Mouse (Mus musculus): ENCODE results near the gene Gm3625. TPM values are rescaled to one million over a fixed set of nuclear protein-coding genes. Genes with fewer than 3 reads are reported as not detected.
A peak's percentile ranks its signal among the peaks of the same experiment; 100 is the strongest.

Gene Gm3625
- not detected in 2 replicates for polyA plus RNA-seq (2016; fragmentation: Nextera tagmentation; extraction: Ambion mirVana)

DNA sequence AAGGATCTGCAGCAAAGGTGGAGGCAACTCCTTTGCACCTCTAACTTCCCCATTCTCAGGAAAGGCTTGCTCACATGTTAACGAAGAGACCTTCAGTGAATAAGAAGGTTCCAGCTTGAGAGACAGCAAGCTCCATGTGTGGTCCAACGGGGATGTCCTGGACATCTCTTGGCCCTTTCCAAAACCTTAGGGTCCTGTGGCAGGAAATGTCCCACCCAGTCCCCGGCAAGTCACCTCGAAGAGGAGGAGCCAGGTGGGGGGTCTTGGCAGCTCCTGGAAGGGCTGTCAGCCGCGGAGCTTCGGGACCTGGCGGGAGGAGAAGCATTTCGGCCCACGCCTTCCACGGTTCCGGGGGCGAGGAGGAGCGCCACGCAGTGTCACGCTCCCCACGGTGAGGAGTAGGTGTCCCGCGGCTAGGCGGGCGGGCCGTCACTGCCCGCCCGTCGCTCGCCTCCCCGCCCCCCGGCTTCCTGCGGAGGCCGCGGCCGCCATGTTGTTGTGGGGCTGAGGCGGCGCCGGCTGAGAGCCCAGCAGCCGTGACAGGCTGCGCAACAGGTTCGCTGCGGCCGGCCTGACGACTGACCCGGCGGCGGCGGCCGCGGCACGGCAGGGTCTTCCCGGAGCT, at the start of gene Gm3625, which contains the start of gene Itsn2:
Gene Gm3625, minus strand, starts transcription at position 387 of the 625 bp plus-strand sequence.
Gene Itsn2, plus strand, starts transcription at position 98 of the 625 bp plus-strand sequence.
- Histone ChIP-seq H3K27me3 (ENCODE audit: low read depth, poor library complexity, severe bottlenecking) (peaks cover 8% of the 10 kb centered on the region), H3K4me1 (peaks cover 13% of the 10 kb centered on the region; the same call in 1 of the 2 replicates), H3K9me3 (replicated peaks) (no peaks in the 10 kb centered on the region), H3K36me3 (no peaks in the 10 kb centered on the region), H3K27ac (peak within 1 kb of the TSS; percentile 90), H3K4me3 (peak within 1 kb of the TSS; percentile 92)
- WGBS, result 2% methylated on average over 49 of the region's 49 CpGs
- peak; percentile 80 for DNase-seq (ENCODE audit: low spot score)

DNA sequence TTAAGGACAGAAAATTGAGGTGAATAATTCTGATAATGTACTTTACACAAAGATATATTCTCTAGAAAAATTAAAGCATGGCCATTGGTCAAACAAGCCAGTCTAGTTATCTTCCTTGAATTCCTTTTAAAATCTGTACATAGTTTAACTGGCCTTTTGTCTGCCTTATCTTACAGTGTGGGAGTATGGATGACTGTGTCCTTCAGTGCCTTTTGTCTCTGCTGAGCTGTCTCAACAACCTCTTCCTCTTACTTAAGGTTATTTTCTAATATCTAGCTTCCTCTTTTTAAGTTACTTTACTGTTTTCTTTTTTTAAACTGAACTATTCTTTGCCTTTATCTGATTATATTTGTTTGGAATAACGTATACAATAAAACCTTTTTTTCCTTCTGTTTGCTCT, 48.0 kb upstream of the Gm3625 start:
- Histone ChIP-seq H3K27me3 (ENCODE audit: low read depth, poor library complexity, severe bottlenecking) (no peaks in the 10 kb centered on the region), H3K4me1 (no peaks in the 10 kb centered on the region), H3K27ac (no peak overlapping the region), H3K9me3 (replicated peaks) (no peaks in the 10 kb centered on the region), H3K36me3 (peaks cover 28% of the 10 kb centered on the region), H3K4me3 (no peak overlapping the region)
- 94% methylated on average over 1 of the region's 1 CpGs for WGBS
- DNase-seq (ENCODE audit: low spot score), result no peak

DNA sequence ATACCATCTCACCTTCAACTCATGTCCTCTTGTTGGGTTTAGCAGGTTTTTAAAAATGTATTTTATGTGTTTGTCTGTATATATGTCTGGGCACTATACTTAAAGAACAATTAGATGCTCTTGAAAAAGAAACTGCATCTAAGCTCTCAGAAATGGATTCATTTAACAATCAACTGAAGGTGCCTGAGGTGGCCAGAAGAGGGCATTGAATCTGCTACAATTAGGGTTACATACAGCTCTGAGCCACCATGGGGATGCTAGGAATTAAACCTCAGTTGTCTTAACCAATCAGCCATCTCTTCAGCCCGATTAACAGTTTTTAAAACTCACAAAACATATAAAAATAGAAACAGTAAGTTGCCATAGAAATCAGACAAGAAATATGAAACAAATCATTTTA, 45.7 kb upstream of the Gm3625 start:
- H3K9me3 ChIP-seq (replicated peaks), result no peaks in the 10 kb centered on the region
- H3K27ac ChIP-seq, result no peak overlapping the region
- H3K4me1 ChIP-seq, result no peaks in the 10 kb centered on the region
- WGBS, result 98% methylated on average over 1 of the region's 1 CpGs
- H3K36me3 ChIP-seq, result peaks cover 44% of the 10 kb centered on the region
- DNase-seq (ENCODE audit: low spot score), result no peak
- no peaks in the 10 kb centered on the region for H3K27me3 ChIP-seq (ENCODE audit: low read depth, poor library complexity, severe bottlenecking)
- H3K4me3 ChIP-seq, result no peak overlapping the region

- no peak for DNase-seq (ENCODE audit: low spot score)
- no peak overlapping the region for H3K4me3 ChIP-seq
- no peak overlapping the region for H3K27ac ChIP-seq
- H3K36me3 ChIP-seq, result peaks cover 45% of the 10 kb centered on the region
- H3K27me3 ChIP-seq (ENCODE audit: low read depth, poor library complexity, severe bottlenecking), result no peaks in the 10 kb centered on the region
- no peaks in the 10 kb centered on the region for H3K9me3 ChIP-seq (replicated peaks)
- no peaks in the 10 kb centered on the region for H3K4me1 ChIP-seq
- 91% methylated on average over 8 of the region's 8 CpGs for WGBS
These were observed 40.2 kb upstream of the Gm3625 start for GRCm38 (mm10) chr12:4632957-4633356.

GRCm38 (mm10) chr12:4624201-4624600, 31.5 kb upstream of the Gm3625 start:
- no peaks in the 10 kb centered on the region for H3K27me3 ChIP-seq (ENCODE audit: low read depth, poor library complexity, severe bottlenecking)
- no peaks in the 10 kb centered on the region for H3K36me3 ChIP-seq
- H3K27ac ChIP-seq, result no peak overlapping the region
- no peaks in the 10 kb centered on the region for H3K9me3 ChIP-seq (replicated peaks)
- 84% methylated on average over 1 of the region's 1 CpGs for WGBS
- no peak for DNase-seq (ENCODE audit: low spot score)
- H3K4me1 ChIP-seq, result no peaks in the 10 kb centered on the region
- no peak overlapping the region for H3K4me3 ChIP-seq

DNA sequence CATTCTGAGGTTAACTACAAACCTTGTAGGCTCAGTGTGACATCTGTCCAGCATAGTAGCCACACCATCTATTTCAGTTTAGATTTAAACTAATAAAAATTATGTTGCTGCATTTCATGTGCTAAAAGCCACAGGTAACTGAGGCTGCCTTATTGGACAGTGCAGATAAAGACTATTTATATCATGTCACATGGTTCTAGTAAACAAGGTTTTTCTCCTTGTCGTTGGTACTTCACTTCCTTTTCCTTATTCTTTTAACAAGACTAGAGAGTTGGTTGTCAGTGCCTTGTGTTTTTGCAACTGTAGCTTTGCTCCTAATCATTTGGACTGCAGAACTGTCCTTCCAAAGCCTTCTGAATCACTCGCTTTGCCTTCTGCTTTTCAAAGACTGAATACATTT, 22.0 kb upstream of the Gm3625 start:
- WGBS, result 79% methylated on average over 2 of the region's 2 CpGs
- no peaks in the 10 kb centered on the region for H3K9me3 ChIP-seq (replicated peaks)

DNA sequence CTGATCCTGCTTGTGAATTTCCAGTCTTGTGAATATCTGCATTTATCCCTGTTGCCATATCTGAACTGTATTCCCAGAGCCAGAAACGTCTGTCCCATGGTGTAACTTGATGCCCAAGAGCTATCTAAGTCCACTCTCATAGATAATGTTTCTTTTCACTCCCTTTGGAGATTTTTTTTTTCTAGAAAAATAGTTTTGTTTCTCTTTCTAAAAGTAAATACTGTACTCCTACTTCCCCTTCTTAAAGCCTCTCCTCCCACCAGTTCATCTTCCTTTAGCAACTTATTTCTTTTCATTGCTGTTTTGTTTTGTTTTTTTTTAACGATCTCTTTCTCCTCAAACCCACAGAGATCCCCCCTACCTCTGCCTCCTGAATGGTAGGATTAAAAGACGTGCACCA, 13.9 kb upstream of the Gm3625 start:
- no peak for DNase-seq (ENCODE audit: low spot score)
- Histone ChIP-seq H3K27ac (no peak overlapping the region), H3K4me3 (no peak overlapping the region), H3K27me3 (ENCODE audit: low read depth, poor library complexity, severe bottlenecking) (no peaks in the 10 kb centered on the region), H3K4me1 (no peaks in the 10 kb centered on the region), H3K9me3 (replicated peaks) (no peaks in the 10 kb centered on the region), H3K36me3 (no peaks in the 10 kb centered on the region)
- WGBS, result 58% methylated on average over 3 of the region's 3 CpGs

More for the DNA sequence above, 22.0 kb upstream of the Gm3625 start:
- Histone ChIP-seq H3K27me3 (ENCODE audit: low read depth, poor library complexity, severe bottlenecking) (no peaks in the 10 kb centered on the region), H3K36me3 (no peaks in the 10 kb centered on the region), H3K27ac (no peak overlapping the region), H3K4me3 (no peak overlapping the region), H3K4me1 (no peaks in the 10 kb centered on the region)
- no peak for DNase-seq (ENCODE audit: low spot score)

DNA sequence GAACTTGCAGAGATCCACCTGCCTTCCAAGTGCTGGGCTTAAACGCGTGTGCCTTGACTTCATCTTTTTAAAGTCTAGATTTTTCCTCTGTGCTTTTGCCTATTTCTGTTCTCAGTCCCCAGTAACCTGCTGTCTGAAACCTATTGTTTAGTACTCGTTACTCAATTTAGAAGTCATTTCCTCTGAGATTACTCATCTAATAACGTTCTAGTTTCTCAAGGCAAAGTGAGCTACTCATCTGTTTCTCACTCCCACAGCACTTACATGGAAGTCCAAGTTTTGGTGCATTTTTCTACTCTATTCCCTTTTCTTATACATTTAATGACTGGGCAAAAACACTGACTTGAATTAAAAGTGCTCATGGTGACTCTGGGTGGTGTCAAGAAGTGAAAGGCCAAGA, 7.0 kb upstream of the Gm3625 start:
- no peak for DNase-seq (ENCODE audit: low spot score)
- WGBS, result 73% methylated on average over 4 of the region's 4 CpGs
- H3K4me1 ChIP-seq, result no peaks in the 10 kb centered on the region
- H3K4me3 ChIP-seq, result no peak overlapping the region
- H3K27ac ChIP-seq, result no peak overlapping the region
- no peaks in the 10 kb centered on the region for H3K9me3 ChIP-seq (replicated peaks)
- no peaks in the 10 kb centered on the region for H3K27me3 ChIP-seq (ENCODE audit: low read depth, poor library complexity, severe bottlenecking)
- H3K36me3 ChIP-seq, result no peaks in the 10 kb centered on the region

- Histone ChIP-seq H3K4me3 (no peak overlapping the region), H3K4me1 (0 out of 2 replicates have a peak, but pooled peaks cover 3% of the 10 kb centered on the region), H3K27ac (no peak overlapping the region), H3K36me3 (no peaks in the 10 kb centered on the region), H3K9me3 (replicated peaks) (no peaks in the 10 kb centered on the region), H3K27me3 (ENCODE audit: low read depth, poor library complexity, severe bottlenecking) (no peaks in the 10 kb centered on the region; the same call in 1 of the 2 replicates)
- no peak for DNase-seq (ENCODE audit: low spot score)
- WGBS, result 60% methylated on average over 8 of the region's 8 CpGs
These were observed 6.1 kb upstream of the Gm3625 start for GRCm38 (mm10) chr12:4598666-4599428.

DNA sequence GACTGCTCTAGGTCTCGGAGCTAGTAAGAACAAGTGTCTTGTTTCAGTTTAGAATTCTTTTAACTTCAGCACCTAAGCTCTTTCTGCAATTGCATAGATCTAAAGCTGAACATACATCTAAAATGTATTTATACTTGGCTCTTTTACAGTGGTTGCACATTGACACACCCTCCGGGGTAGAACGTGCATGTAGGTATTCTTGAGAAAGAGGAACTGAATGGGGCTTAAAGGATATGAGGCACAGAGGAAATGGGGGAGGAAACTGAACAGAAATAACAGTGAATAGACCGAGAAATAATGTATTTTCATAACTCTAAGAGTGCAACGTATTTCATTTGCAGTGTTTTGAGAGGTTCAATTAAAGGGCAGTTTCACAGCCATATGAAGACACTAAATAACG, 2.3 kb upstream of the Gm3625 start:
- 85% methylated on average over 6 of the region's 6 CpGs for WGBS
- H3K4me3 ChIP-seq, result no peak overlapping the region
- peaks cover 8% of the 10 kb centered on the region for H3K27me3 ChIP-seq (ENCODE audit: low read depth, poor library complexity, severe bottlenecking)
- H3K27ac ChIP-seq, result no peak overlapping the region
- H3K36me3 ChIP-seq, result no peaks in the 10 kb centered on the region
- H3K9me3 ChIP-seq (replicated peaks), result no peaks in the 10 kb centered on the region
- no peak for DNase-seq (ENCODE audit: low spot score)
- H3K4me1 ChIP-seq, result peaks cover 13% of the 10 kb centered on the region; the same call in 1 of the 2 replicates

DNA sequence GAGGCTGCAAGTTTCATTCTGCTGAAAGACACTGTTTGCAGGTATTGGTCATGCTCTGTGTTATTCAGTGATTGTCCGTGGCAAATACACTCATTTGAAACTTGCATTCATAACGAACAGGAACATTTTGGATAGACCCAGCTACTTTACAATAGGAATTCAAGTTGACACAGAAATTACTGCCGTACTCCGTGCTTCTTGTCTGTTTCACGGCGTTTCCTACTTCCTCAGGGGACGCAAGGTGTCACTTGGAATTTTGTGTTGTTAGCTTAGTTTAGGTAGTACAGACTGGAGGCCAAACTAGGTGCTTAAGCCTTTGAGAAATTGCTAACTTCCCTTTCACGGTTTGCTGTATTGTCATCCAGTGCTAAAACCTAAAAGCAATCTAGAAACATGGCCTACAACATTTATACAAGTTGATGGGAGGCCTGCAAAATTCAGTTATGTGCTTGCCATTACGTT, 1.2 kb upstream of the Gm3625 start:
- peak overlapping the region; percentile 92 for H3K4me3 ChIP-seq
- no peaks in the 10 kb centered on the region for H3K9me3 ChIP-seq (replicated peaks)
- peaks cover 13% of the 10 kb centered on the region; the same call in 1 of the 2 replicates for H3K4me1 ChIP-seq
- WGBS, result 66% methylated on average over 9 of the region's 9 CpGs
- no peaks in the 10 kb centered on the region for H3K36me3 ChIP-seq
- no peak overlapping the region for H3K27ac ChIP-seq
- H3K27me3 ChIP-seq (ENCODE audit: low read depth, poor library complexity, severe bottlenecking), result peaks cover 8% of the 10 kb centered on the region
- DNase-seq (ENCODE audit: low spot score), result no peak

- H3K36me3 ChIP-seq, result no peaks in the 10 kb centered on the region
- H3K27ac ChIP-seq, result peak overlapping the region; percentile 90
- peaks cover 8% of the 10 kb centered on the region for H3K27me3 ChIP-seq (ENCODE audit: low read depth, poor library complexity, severe bottlenecking)
- H3K4me3 ChIP-seq, result peak overlapping the region; percentile 92
- 1% methylated on average over 67 of the region's 80 CpGs for WGBS
- peaks cover 13% of the 10 kb centered on the region; the same call in 1 of the 2 replicates for H3K4me1 ChIP-seq
- peak; percentile 63 for DNase-seq (ENCODE audit: low spot score)
- H3K9me3 ChIP-seq (replicated peaks), result no peaks in the 10 kb centered on the region
These were observed 621 bp upstream of the Gm3625 start for GRCm38 (mm10) chr12:4593166-4593929.

Measured in limb, embryonic 10.5 days (tissue).